Mouse (Mus musculus): ENCODE measurements around the gene Ptov1. TPM values are rescaled to one million over a fixed set of nuclear protein-coding genes. Genes with fewer than 3 reads are reported as not detected.

Ptov1 gene
- total and polyA plus RNA-seq, 2 experiments = 17.0 to 76.1 TPM

DNA sequence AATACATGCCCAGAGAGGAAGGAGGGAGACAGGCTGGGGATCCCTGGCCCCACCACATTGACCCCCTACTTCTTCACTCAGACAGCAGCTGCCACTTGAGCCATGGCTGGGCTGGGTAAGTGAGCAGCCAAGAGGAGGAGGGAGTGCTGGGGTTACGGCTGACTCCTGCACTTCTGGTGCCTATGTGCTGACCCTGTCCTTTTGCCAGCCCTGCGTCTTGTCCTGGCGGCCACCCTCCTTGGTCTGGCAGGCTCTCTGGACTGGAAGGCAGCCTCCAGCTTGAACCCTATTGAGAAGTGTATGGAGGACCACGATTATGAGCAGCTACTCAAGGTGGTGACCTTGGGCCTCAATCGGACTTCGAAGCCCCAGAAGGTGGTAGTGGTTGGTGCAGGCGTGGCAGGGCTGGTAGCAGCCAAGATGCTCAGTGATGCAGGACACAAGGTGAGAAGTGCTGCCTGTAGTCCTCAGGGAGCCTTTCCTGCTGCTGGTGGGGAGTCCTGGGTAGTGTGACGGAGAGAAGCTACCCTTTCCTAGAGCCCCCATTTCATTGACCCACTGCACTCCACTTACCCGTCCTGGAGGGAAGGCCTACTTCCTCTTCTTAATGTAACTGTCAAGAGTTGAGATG is 33.0 kb downstream of the Ptov1 start:
- H3K9ac ChIP-seq (ENCODE audit: low read depth, low read length) = no peak overlapping the region
- no peaks in the 10 kb centered on the region; the same call in 1 of the 2 replicates for H3K4me1 ChIP-seq (ENCODE audit: control insufficient read depth, insufficient read depth, low read length)
- H3K4me3 ChIP-seq (ENCODE audit: insufficient read depth, low read depth, low read length) = no peak overlapping the region
- no peak for DNase-seq (ENCODE audit: extremely low read depth, low read depth, low spot score)
- TF ChIP-seq CTCF (IDR thresholded peaks at IDR 0.05; ENCODE audit: low read depth, low read length) = no peak
- no peak for TF ChIP-seq POLR2A (IDR thresholded peaks at IDR 0.05; ENCODE audit: extremely low read depth, insufficient read depth, low read length)
- no peaks in the 10 kb centered on the region for H3K79me2 ChIP-seq (ENCODE audit: control insufficient read depth, insufficient read depth, low read length)
- no peak overlapping the region for H3K27ac ChIP-seq (replicated peaks; ENCODE audit: insufficient read depth, low read depth, low read length)
- WGBS = 80% methylated on average over 9 of the region's 9 CpGs
- H3K36me3 ChIP-seq (ENCODE audit: control insufficient read depth, insufficient read depth, low read length) = no peaks in the 10 kb centered on the region
- H3K27me3 ChIP-seq (ENCODE audit: control insufficient read depth, insufficient read depth, low read length) = no peaks in the 10 kb centered on the region

DNA sequence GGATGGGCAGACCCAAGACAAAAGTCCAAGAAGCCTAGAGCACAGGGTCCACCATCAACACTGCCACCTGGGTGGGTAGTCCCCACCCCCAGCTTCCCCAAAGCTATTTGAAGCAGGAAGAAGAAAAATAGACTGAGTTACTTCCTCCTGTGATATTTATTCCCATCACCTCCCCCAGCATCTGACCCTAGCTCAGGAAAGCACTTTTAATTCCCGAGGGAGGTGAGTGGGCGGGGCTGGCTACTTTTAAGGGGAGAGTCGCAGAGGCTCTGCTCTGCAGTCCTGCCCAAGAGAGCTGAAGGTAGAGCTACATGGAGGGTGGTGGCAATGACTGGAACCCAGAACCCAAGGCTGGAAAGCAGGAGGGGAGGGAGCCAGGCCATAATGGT is 33.6 kb downstream of the Ptov1 start:
- 73% methylated on average over 3 of the region's 3 CpGs for WGBS
- Histone ChIP-seq H3K9ac (ENCODE audit: low read depth, low read length) (no peak overlapping the region), H3K4me3 (ENCODE audit: insufficient read depth, low read depth, low read length) (no peak overlapping the region), H3K36me3 (ENCODE audit: control insufficient read depth, insufficient read depth, low read length) (no peaks in the 10 kb centered on the region), H3K27ac (replicated peaks; ENCODE audit: insufficient read depth, low read depth, low read length) (no peak overlapping the region), H3K27me3 (ENCODE audit: control insufficient read depth, insufficient read depth, low read length) (no peaks in the 10 kb centered on the region), H3K79me2 (ENCODE audit: control insufficient read depth, insufficient read depth, low read length) (no peaks in the 10 kb centered on the region), H3K4me1 (ENCODE audit: control insufficient read depth, insufficient read depth, low read length) (no peaks in the 10 kb centered on the region; the same call in 1 of the 2 replicates)
- no peak for DNase-seq (ENCODE audit: extremely low read depth, low read depth, low spot score)
- TF ChIP-seq POLR2A (IDR thresholded peaks at IDR 0.05; ENCODE audit: extremely low read depth, insufficient read depth, low read length) = no peak

- Histone ChIP-seq H3K79me2 (ENCODE audit: control insufficient read depth, insufficient read depth, low read length) (no peaks in the 10 kb centered on the region; the same call in 1 of the 2 replicates), H3K4me3 (ENCODE audit: insufficient read depth, low read depth, low read length) (no peak overlapping the region), H3K36me3 (ENCODE audit: control insufficient read depth, insufficient read depth, low read length) (peaks cover 4% of the 10 kb centered on the region; the same call in 1 of the 2 replicates), H3K4me1 (ENCODE audit: control insufficient read depth, insufficient read depth, low read length) (no peaks in the 10 kb centered on the region; the same call in 1 of the 2 replicates), H3K9ac (ENCODE audit: low read depth, low read length) (no peak overlapping the region), H3K27me3 (ENCODE audit: control insufficient read depth, insufficient read depth, low read length) (no peaks in the 10 kb centered on the region), H3K27ac (replicated peaks; ENCODE audit: insufficient read depth, low read depth, low read length) (no peak overlapping the region)
- no peak for TF ChIP-seq POLR2A (IDR thresholded peaks at IDR 0.05; ENCODE audit: extremely low read depth, insufficient read depth, low read length)
- TF ChIP-seq CTCF (IDR thresholded peaks at IDR 0.05; ENCODE audit: low read depth, low read length) = no peak
- 92% methylated on average over 1 of the region's 1 CpGs for WGBS
- no peak for DNase-seq (ENCODE audit: extremely low read depth, low read depth, low spot score)
Measured at GRCm38 (mm10) chr7:44835373-44836015, 34.1 kb downstream of the Ptov1 start.

GRCm38 (mm10) chr7:44832763-44833162 is 36.8 kb downstream of the Ptov1 start:
- 82% methylated on average over 4 of the region's 4 CpGs for WGBS
- H3K4me3 ChIP-seq (ENCODE audit: insufficient read depth, low read depth, low read length) = no peak overlapping the region
- H3K4me1 ChIP-seq (ENCODE audit: control insufficient read depth, insufficient read depth, low read length) = no peaks in the 10 kb centered on the region; the same call in 1 of the 2 replicates
- H3K36me3 ChIP-seq (ENCODE audit: control insufficient read depth, insufficient read depth, low read length) = peaks cover 11% of the 10 kb centered on the region; the same call in 1 of the 2 replicates
- peaks cover 18% of the 10 kb centered on the region for H3K79me2 ChIP-seq (ENCODE audit: control insufficient read depth, insufficient read depth, low read length)
- TF ChIP-seq POLR2A (IDR thresholded peaks at IDR 0.05; ENCODE audit: extremely low read depth, insufficient read depth, low read length) (no peak), CTCF (IDR thresholded peaks at IDR 0.05; ENCODE audit: low read depth, low read length) (no peak)
- H3K27ac ChIP-seq (replicated peaks; ENCODE audit: insufficient read depth, low read depth, low read length) = no peak overlapping the region
- no peaks in the 10 kb centered on the region for H3K27me3 ChIP-seq (ENCODE audit: control insufficient read depth, insufficient read depth, low read length)
- no peak overlapping the region for H3K9ac ChIP-seq (ENCODE audit: low read depth, low read length)
- no peak for DNase-seq (ENCODE audit: extremely low read depth, low read depth, low spot score)

- 89% methylated on average over 5 of the region's 5 CpGs for WGBS
- DNase-seq (ENCODE audit: extremely low read depth, low read depth, low spot score) = no peak
- no peak overlapping the region for H3K27ac ChIP-seq (replicated peaks; ENCODE audit: insufficient read depth, low read depth, low read length)
- H3K4me3 ChIP-seq (ENCODE audit: insufficient read depth, low read depth, low read length) = no peak overlapping the region
- H3K9ac ChIP-seq (ENCODE audit: low read depth, low read length) = no peak overlapping the region
- H3K36me3 ChIP-seq (ENCODE audit: control insufficient read depth, insufficient read depth, low read length) = peaks cover 11% of the 10 kb centered on the region; the same call in 1 of the 2 replicates
- TF ChIP-seq CTCF (IDR thresholded peaks at IDR 0.05; ENCODE audit: low read depth, low read length) = no peak
- no peak for TF ChIP-seq POLR2A (IDR thresholded peaks at IDR 0.05; ENCODE audit: extremely low read depth, insufficient read depth, low read length)
- H3K27me3 ChIP-seq (ENCODE audit: control insufficient read depth, insufficient read depth, low read length) = no peaks in the 10 kb centered on the region
- H3K79me2 ChIP-seq (ENCODE audit: control insufficient read depth, insufficient read depth, low read length) = peaks cover 51% of the 10 kb centered on the region
- H3K4me1 ChIP-seq (ENCODE audit: control insufficient read depth, insufficient read depth, low read length) = no peaks in the 10 kb centered on the region; the same call in 1 of the 2 replicates
Measured at GRCm38 (mm10) chr7:44828706-44829105, 40.9 kb downstream of the Ptov1 start.

GRCm38 (mm10) chr7:44826771-44827170 is 42.8 kb downstream of the Ptov1 start:
- no peak overlapping the region for H3K4me3 ChIP-seq (ENCODE audit: insufficient read depth, low read depth, low read length)
- no peak for DNase-seq (ENCODE audit: extremely low read depth, low read depth, low spot score)
- TF ChIP-seq POLR2A (IDR thresholded peaks at IDR 0.05; ENCODE audit: extremely low read depth, insufficient read depth, low read length) (no peak), CTCF (IDR thresholded peaks at IDR 0.05; ENCODE audit: low read depth, low read length) (no peak)
- H3K27ac ChIP-seq (replicated peaks; ENCODE audit: insufficient read depth, low read depth, low read length) = no peak overlapping the region
- WGBS = 82% methylated on average over 3 of the region's 3 CpGs
- H3K4me1 ChIP-seq (ENCODE audit: control insufficient read depth, insufficient read depth, low read length) = no peaks in the 10 kb centered on the region
- H3K27me3 ChIP-seq (ENCODE audit: control insufficient read depth, insufficient read depth, low read length) = no peaks in the 10 kb centered on the region
- no peak overlapping the region for H3K9ac ChIP-seq (ENCODE audit: low read depth, low read length)
- peaks cover 64% of the 10 kb centered on the region for H3K79me2 ChIP-seq (ENCODE audit: control insufficient read depth, insufficient read depth, low read length)
- H3K36me3 ChIP-seq (ENCODE audit: control insufficient read depth, insufficient read depth, low read length) = peaks cover 11% of the 10 kb centered on the region; the same call in 1 of the 2 replicates
